Mouse (Mus musculus) liver, adult 2 months (tissue): ENCODE data around the gene Iqgap2.

Experiments used
- CTCF ChIP-seq: fragments of 200-500 bp; IDR thresholded peaks from 2 replicates; pipeline ENCODE4 v1.5.1; 2011; ENCODE audit warnings: low read depth, low read length, control low read depth
- POLR2A ChIP-seq: fragments of 200-500 bp; IDR thresholded peaks from 2 replicates; pipeline ENCODE4 v1.6.1; 2011; ENCODE audit warnings: low read length, control low read depth; ENCODE audit not compliant: insufficient read depth; ENCODE audit errors: extremely low read depth

- TF ChIP-seq POLR2A (no peak), CTCF (no peak)
Measured at GRCm38 (mm10) chr13:95881427-95881826, 10.3 kb downstream of the Iqgap2 start.
